In the genomic region with DNA sequence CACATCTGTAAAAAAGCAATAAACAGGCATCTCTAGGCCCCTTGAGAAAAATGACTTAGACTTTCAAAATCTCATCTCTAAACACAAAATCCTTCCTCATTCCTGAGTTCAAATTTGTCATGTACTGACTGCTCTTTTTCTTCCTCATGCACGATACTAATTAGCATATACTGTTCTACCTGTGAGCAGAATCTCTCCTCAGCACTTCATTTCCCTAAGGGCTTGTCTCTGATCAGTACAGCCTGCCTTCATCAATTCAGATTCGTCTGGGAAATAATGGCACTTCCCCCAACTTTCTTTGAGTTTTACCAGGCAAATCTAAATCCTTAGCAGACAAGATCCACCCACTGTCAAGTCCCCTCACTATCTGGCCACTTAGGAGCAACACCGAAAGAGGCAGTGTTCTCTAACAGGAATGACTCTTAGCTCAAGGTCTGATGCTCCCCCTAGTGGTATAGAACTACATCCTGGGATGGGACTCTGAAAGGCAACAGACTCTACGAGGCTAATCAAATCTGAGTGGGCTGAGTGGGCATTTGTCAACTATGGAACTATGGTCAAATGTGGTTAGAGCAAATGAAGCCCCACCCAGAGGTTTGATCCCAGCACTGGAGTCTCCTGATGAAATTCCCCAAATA, we compare ENCODE assay signal across 9 mouse cellular contexts.
DNase-seq lines count a peak whose midpoint lies in the region; ATAC-seq and TF ChIP-seq lines count a peak whose summit lies in the region.
"Had no signal": no experiment of that assay in that cellular context is flagged by ENCODE, and none has a peak within 500 bp of the region (broad histone marks: within the 10 kb centered on the region; RNA-seq: fewer than 3 reads in every experiment).

No protein-coding gene starts in this region.

- H3K27ac ChIP-seq in forebrain, embryonic 15.5 days (replicated peaks), result no peak overlapping the region
- no peak overlapping the region for H3K27ac ChIP-seq in hindbrain, postnatal 0 days
- no peak overlapping the region for H3K27ac ChIP-seq in limb, embryonic 11.5 days (replicated peaks; ENCODE audit: low read depth, low read length)
- no peak overlapping the region for H3K27ac ChIP-seq in midbrain, embryonic 13.5 days
- no peak overlapping the region for H3K27ac ChIP-seq in stomach, postnatal 0 days (replicated peaks)

- H3K27me3 ChIP-seq in forebrain, embryonic 15.5 days, result no peaks in the 10 kb centered on the region
- no peaks in the 10 kb centered on the region for H3K27me3 ChIP-seq in hindbrain, postnatal 0 days (ENCODE audit: insufficient read depth, low read length)
- H3K27me3 ChIP-seq in limb, embryonic 11.5 days (ENCODE audit: control insufficient read depth, insufficient read depth, low read length), result no peaks in the 10 kb centered on the region
- no peaks in the 10 kb centered on the region for H3K27me3 ChIP-seq in midbrain, embryonic 13.5 days
- no peaks in the 10 kb centered on the region for H3K27me3 ChIP-seq in stomach, postnatal 0 days (ENCODE audit: control insufficient read depth, insufficient read depth, low read length)

- peak; percentile 88 for ATAC-seq in forebrain, embryonic 15.5 days (replicated peaks)
- ATAC-seq in hindbrain, postnatal 0 days, result peak; percentile 72
- no peak for ATAC-seq in limb, embryonic 11.5 days (ENCODE audit: insufficient number of reproducible peaks, low FRiP score, low TSS enrichment, low read depth)
- ATAC-seq in midbrain, embryonic 13.5 days, result peak; percentile 80
- peak; percentile 82 for ATAC-seq in stomach, postnatal 0 days (ENCODE audit: low FRiP score, low TSS enrichment)

- H3K4me1 ChIP-seq in forebrain, embryonic 15.5 days, result no peaks in the 10 kb centered on the region
- H3K4me1 ChIP-seq in hindbrain, postnatal 0 days (ENCODE audit: insufficient read depth, low read length), result no peaks in the 10 kb centered on the region
- no peaks in the 10 kb centered on the region for H3K4me1 ChIP-seq in limb, embryonic 11.5 days (ENCODE audit: control insufficient read depth, insufficient read depth, low read length)
- H3K4me1 ChIP-seq in midbrain, embryonic 13.5 days (replicated peaks), result no peaks in the 10 kb centered on the region
- no peaks in the 10 kb centered on the region for H3K4me1 ChIP-seq in stomach, postnatal 0 days (replicated peaks; ENCODE audit: control insufficient read depth, insufficient read depth)

- no peaks in the 10 kb centered on the region for H3K9me3 ChIP-seq in forebrain, embryonic 15.5 days
- no peaks in the 10 kb centered on the region for H3K9me3 ChIP-seq in hindbrain, postnatal 0 days (ENCODE audit: low read length)
- H3K9me3 ChIP-seq in limb, embryonic 11.5 days (ENCODE audit: control insufficient read depth, low read length), result no peaks in the 10 kb centered on the region
- no peaks in the 10 kb centered on the region for H3K9me3 ChIP-seq in midbrain, embryonic 13.5 days
- no peaks in the 10 kb centered on the region for H3K9me3 ChIP-seq in stomach, postnatal 0 days (ENCODE audit: control insufficient read depth, low read length)

- peak; percentile 20 for DNase-seq in urinary bladder, postnatal 14 days (ENCODE audit: low spot score)
- DNase-seq in urinary bladder, postnatal 4 days (ENCODE audit: low spot score in 2 of 2), result no peak
- DNase-seq in cerebellum, adult 11-12 months, result peak; percentile 32
- DNase-seq in hindbrain, postnatal 0 days (ENCODE audit: low spot score), result peak; percentile 75
- peak; percentile 33 for DNase-seq in limb, embryonic 11.5 days (ENCODE audit: low spot score)
- DNase-seq in stomach, postnatal 0 days (ENCODE audit: low spot score), result peak; percentile 32

- TF ChIP-seq CTCF in hindbrain, postnatal 0 days (IDR thresholded peaks at IDR 0.05; ENCODE audit: low read depth), result peak; percentile 82
- TF ChIP-seq CTCF in stomach, postnatal 0 days (IDR thresholded peaks at IDR 0.05; ENCODE audit: low read depth), result peak; percentile 95

- H3K4me2 ChIP-seq in forebrain, embryonic 15.5 days (replicated peaks), result no peak overlapping the region
- H3K4me2 ChIP-seq in hindbrain, postnatal 0 days (ENCODE audit: low read depth, low read length), result no peak overlapping the region
- H3K4me2 ChIP-seq in limb, embryonic 11.5 days (ENCODE audit: low read depth, severe bottlenecking), result no peak overlapping the region
- H3K4me2 ChIP-seq in midbrain, embryonic 13.5 days (replicated peaks), result no peak overlapping the region
- no peak overlapping the region for H3K4me2 ChIP-seq in stomach, postnatal 0 days (replicated peaks; ENCODE audit: low read depth)

- no peak for TF ChIP-seq EP300 in stomach, postnatal 0 days (optimal IDR thresholded peaks at IDR 0.05)

- no peak overlapping the region for H3K4me3 ChIP-seq in forebrain, embryonic 15.5 days
- no peak overlapping the region for H3K4me3 ChIP-seq in hindbrain, postnatal 0 days (ENCODE audit: low read length)
- no peak overlapping the region for H3K4me3 ChIP-seq in limb, embryonic 11.5 days (ENCODE audit: low read depth, low read length)
- H3K4me3 ChIP-seq in midbrain, embryonic 13.5 days (replicated peaks), result no peak overlapping the region
- H3K4me3 ChIP-seq in stomach, postnatal 0 days (ENCODE audit: low read depth, low read length), result no peak overlapping the region
- H3K4me3 ChIP-seq: erythroblast, embryonic 14.5 days had no signal

- H3K9ac ChIP-seq in forebrain, embryonic 15.5 days (replicated peaks), result no peak overlapping the region
- H3K9ac ChIP-seq in hindbrain, postnatal 0 days (replicated peaks; ENCODE audit: low read length), result no peak overlapping the region
- H3K9ac ChIP-seq in limb, embryonic 11.5 days (ENCODE audit: low read length), result no peak overlapping the region
- no peak overlapping the region for H3K9ac ChIP-seq in midbrain, embryonic 13.5 days (replicated peaks)
- no peak overlapping the region for H3K9ac ChIP-seq in stomach, postnatal 0 days (ENCODE audit: low read length)

- WGBS in forebrain, embryonic 15.5 days, result 25% methylated on average over 4 of the region's 4 CpGs
- 19% methylated on average over 4 of the region's 4 CpGs for WGBS in hindbrain, postnatal 0 days
- 26% methylated on average over 4 of the region's 4 CpGs for WGBS in limb, embryonic 11.5 days
- WGBS in midbrain, embryonic 13.5 days, result 27% methylated on average over 4 of the region's 4 CpGs
- WGBS in stomach, postnatal 0 days, result 21% methylated on average over 4 of the region's 4 CpGs

- 0 out of 2 replicates have a peak, but pooled peaks cover 3% of the 10 kb centered on the region for H3K36me3 ChIP-seq in forebrain, embryonic 15.5 days
- H3K36me3 ChIP-seq in hindbrain, postnatal 0 days (ENCODE audit: insufficient read depth, low read length), result 0 out of 2 replicates have a peak, but pooled peaks cover 5% of the 10 kb centered on the region
- H3K36me3 ChIP-seq in limb, embryonic 11.5 days (ENCODE audit: control insufficient read depth, insufficient read depth, low read length), result no peaks in the 10 kb centered on the region
- no peaks in the 10 kb centered on the region; the same call in 1 of the 2 replicates for H3K36me3 ChIP-seq in midbrain, embryonic 13.5 days
- H3K36me3 ChIP-seq in stomach, postnatal 0 days (ENCODE audit: control insufficient read depth, insufficient read depth, low read length), result no peaks in the 10 kb centered on the region; the same call in 1 of the 2 replicates

Comparison
In these comparisons a context has a peak if more than half of its experiments do, and no peak if none do; other contexts are left out.
1. DNase-seq: peak in urinary bladder, postnatal 14 days (single experiment), cerebellum, adult 11-12 months (single experiment), hindbrain, postnatal 0 days (single experiment), limb, embryonic 11.5 days (single experiment) and stomach, postnatal 0 days (single experiment); none in urinary bladder, postnatal 4 days (0 of 2).